Comparison of ENCODE assay signal across 2 mouse cellular contexts in the genomic region with DNA sequence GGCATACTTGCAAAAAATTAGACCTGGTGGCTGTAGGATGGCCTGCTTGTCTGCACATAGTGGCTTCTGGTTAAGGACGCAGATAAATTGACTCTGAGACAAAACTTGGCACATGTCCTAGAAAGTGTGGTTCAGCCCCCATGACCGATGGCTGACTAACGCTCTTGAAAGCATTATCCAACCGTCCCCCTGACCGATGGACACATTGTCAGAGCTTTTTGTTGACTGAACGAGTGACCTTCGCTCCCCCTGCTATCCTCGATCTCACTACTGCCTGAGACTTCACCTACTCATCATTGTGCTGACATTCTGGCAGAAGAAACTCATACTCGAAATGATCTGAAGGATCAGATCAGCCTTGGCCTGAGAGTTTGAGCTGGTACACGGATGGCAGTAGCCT. TPM values are rescaled to one million over a fixed set of nuclear protein-coding genes. Genes with fewer than 3 reads are reported as not detected.
"Had no signal": no experiment of that assay in that cellular context is flagged by ENCODE, and none has a peak within 500 bp of the region (broad histone marks: within the 10 kb centered on the region; RNA-seq: fewer than 3 reads in every experiment).

No protein-coding gene starts in this region.

RNA-seq across cellular contexts. Expression of a gene that starts 59.4 kb away (rescaled TPM):
- polyA plus RNA-seq: macrophage, myocyte had no signal
